Mouse (Mus musculus) large intestine, adult 2 months (tissue): Measurements from ENCODE around the gene Commd3. TPM values are rescaled to one million over a fixed set of nuclear protein-coding genes. Genes with fewer than 3 reads are reported as not detected.

Experiments used
- DNase-seq: peaks from one replicate; pipeline ENCODE4 v3.0.0-alpha.2; 2012; ENCODE audit warnings: low read depth, low spot score
- WGBS: fragments of 180-500 bp; shearing (Covaris S2); methylation state at CpG from one replicate; pipeline ENCODE4 v1.1.7; 2018; 5-methylcytosine and 5-hydroxymethylcytosine counted together
- polyA plus RNA-seq: library from polyadenylated mRNA; depleted of rRNA; stranded (reverse); fragments of >200 nt; gene quantifications from 2 replicates; pipeline ENCODE4 v1.2.3, GENCODE M21; 2012; rRNA removed

The Commd3 gene
- polyA plus RNA-seq, 1 experiment: 27.1 TPM

DNA sequence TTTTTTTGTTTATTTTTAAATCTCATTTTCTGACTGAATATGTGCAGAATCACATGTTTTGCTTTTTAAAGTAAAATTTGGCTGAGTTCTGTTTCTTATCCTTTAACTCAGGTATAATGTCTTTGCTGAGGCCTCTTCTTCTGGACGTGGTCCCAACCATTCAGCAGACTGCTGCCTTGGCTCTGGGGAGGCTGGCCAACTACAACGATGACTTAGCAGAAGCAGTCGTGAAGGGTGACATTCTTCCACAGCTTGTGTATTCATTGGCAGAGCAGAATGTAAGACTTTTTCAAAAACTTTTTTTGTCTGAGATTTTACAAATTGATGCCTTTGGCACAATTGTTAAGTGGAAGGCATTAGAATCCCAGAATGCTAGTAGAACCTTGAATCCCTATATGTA is 38.2 kb downstream of the Commd3 start:
- DNase-seq: no peak
- WGBS: 48% methylated on average over 3 of the region's 3 CpGs

DNA sequence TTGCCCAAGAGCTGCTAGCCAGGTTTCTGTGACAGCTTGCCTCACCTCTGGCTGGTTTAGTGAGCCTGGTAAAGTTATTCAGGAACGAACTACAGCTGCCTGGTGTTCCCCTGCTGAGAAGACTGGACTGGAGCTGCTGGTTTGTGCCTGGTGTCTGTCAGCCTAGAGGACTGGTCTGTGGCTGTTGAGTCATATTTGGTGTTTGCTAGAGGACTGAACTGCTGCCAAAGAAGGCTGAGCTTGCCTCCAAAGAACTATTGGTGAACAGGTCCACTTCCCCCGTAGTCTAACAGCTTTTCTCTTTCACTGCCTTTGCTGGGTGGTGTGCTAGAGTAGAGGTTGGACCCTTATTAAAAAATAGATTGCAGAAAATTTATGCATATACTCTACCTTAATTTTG is 40.9 kb downstream of the Commd3 start:
- WGBS: 65% methylated on average over 2 of the region's 2 CpGs

DNA sequence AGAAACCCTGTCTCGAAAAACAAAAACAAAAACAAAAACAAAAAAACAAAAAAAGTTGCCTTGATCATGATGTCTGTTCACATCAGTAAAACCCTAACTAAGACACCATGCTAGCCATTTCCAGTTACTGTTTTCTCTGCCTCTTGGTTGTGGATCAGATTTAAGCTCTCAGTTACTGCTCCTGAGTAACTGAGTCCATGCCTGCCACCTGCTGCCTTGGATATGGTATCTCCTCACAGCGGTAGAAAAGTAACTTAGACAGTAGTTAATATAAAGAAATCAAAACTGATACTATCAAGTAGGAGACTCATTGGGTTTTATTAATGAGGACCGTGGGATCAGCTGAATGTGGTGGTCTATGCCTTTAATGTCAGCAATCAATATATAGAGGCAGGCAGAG is 42.2 kb downstream of the Commd3 start:
- whole genome bisulfite sequencing: 76% methylated on average over 3 of the region's 3 CpGs
- DNase-seq: no peak

More for the DNA sequence above, 40.9 kb downstream of the Commd3 start:
- no peak for DNase-seq

DNA sequence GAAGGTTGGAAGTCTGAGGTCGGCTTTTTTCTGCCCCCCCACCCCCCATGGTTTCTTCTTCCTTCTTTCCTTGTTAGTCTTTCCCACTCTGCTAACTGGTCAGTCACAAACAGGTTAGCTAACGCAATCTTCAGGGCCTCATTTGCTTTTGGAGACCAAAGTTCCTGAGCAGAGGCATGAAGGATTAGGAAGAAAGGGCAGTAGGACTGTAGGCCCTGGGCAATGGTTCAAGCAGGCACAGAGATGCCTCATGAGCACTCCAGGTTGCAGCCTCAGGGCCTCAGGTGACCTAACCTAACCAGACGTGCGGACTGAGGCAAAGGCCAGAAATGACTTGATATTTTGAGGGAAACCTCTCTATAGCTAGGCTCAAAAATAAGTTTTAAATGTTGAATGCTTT is 46.3 kb downstream of the Commd3 start:
- no peak for DNase-seq
- 74% methylated on average over 4 of the region's 4 CpGs for WGBS

DNA sequence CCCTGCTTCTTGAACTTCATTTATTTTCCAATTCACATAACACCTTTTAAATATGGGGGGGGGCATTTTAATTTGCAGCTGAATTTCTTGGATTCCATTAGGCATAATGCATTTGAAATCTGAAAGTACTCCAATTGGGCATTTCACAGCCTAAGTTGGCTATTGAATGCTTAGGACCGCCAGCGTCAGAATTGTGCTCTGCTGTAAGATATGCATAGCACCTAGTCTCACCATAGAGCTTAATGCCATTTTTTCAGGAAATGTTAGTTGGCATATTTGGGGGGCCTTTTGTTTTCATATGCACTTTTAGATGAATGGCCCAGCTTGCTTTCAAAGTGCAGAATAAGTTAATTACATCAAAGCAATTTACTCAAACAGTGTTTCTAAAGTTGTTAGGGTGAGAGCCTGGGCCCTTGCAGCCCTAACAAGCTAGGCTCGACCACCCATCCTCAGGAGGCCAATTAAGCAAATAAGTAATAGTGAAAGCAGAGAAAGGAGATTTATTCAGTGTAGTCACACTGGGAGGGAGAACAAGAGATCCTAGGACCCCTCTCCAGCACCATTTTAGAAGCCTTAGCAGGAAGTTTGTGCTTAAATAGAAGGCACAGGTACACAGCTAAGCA is 50.1 kb downstream of the Commd3 start:
- 69% methylated on average over 3 of the region's 3 CpGs for WGBS
- no peak for DNase-seq

DNA sequence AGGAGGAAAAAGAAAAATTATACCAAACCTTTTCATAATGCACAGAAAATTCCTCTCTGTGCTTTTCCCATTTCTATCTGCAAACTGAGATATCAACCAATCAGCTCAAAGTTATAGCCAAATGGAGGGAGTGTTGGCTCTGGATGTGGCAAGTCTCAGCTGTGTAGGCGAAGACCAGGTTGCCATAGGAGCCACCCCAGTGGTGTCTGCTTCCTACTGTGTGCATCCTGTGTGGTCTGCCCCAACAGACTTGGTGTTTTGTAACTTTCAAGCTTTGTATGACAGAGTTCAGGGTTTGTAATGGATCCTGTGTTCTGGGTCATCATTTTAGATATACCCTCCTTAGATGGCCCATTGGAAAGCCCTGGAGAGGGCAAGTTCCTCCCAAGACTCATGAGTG is 52.3 kb downstream of the Commd3 start:
- 85% methylated on average over 1 of the region's 1 CpGs for WGBS
- DNase-seq: no peak

Other genes starting within 250 kb of the Commd3 start
- 5.2 and 6.2 TPM in 2 replicates for gene Bmi1, start 4.6 kb downstream of the Commd3 start, polyA plus RNA-seq
- 0.10 and 0.20 TPM in 2 replicates for gene Spag6, start 21.6 kb downstream of the Commd3 start, polyA plus RNA-seq